Mouse (Mus musculus) layer of hippocampus, adult 11-12 months (tissue): ENCODE data around the gene Rbfox3.

Experiments
- DNase-seq: peaks from one replicate; pipeline ENCODE4 v3.0.0; 2022; ENCODE audit warnings: low spot score

The Rbfox3 gene

GRCm38 (mm10) chr11:118667946-118668345 lies 243.5 kb downstream of the Rbfox3 start:
- no peak for DNase-seq

- no peak for DNase-seq
These were observed 245.2 kb downstream of the Rbfox3 start for GRCm38 (mm10) chr11:118666172-118666571.

GRCm38 (mm10) chr11:118663305-118663704 lies 248.1 kb downstream of the Rbfox3 start:
- no peak for DNase-seq

GRCm38 (mm10) chr11:118659305-118659704 lies 252.1 kb downstream of the Rbfox3 start:
- no peak for DNase-seq

GRCm38 (mm10) chr11:118655833-118656232 lies 255.6 kb downstream of the Rbfox3 start:
- DNase-seq: no peak

DNA sequence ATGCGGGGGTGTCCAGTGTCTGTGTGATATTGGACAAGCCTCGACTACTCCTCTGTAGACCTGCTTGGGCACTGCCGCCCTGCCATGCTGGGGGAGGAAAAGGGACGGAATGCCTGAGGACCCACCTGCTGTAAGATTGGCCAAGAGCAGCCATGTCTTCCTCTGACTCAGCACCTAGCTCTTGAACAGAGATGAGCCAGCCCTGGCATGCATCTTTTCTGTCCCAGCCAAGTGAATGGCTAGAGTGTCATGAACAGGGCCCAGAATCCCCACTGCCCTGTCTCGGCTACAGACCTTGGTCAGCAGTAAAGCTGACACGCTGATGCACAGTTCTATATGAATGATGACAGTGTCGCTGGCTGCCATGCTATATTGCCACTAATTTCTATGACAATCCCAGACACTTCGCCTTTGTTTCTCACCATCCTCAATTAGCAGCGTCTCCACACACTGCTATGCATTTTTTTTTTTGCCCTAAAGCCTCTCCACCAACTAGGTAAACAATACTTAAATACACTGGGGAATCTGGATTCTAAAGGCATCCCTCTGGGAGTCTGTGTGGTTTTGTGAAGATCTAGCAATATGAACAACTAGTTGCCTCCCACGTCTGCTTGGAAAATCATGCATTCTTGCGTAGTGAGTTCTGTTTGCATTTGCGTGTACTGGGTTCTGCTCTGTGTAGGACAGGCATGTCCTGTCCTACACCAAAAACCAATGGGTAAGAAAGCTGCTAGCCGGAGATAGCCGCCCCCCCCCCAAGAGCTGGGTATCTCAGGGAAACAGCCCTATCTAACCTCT lies 257.7 kb downstream of the Rbfox3 start:
- no peak for DNase-seq

DNA sequence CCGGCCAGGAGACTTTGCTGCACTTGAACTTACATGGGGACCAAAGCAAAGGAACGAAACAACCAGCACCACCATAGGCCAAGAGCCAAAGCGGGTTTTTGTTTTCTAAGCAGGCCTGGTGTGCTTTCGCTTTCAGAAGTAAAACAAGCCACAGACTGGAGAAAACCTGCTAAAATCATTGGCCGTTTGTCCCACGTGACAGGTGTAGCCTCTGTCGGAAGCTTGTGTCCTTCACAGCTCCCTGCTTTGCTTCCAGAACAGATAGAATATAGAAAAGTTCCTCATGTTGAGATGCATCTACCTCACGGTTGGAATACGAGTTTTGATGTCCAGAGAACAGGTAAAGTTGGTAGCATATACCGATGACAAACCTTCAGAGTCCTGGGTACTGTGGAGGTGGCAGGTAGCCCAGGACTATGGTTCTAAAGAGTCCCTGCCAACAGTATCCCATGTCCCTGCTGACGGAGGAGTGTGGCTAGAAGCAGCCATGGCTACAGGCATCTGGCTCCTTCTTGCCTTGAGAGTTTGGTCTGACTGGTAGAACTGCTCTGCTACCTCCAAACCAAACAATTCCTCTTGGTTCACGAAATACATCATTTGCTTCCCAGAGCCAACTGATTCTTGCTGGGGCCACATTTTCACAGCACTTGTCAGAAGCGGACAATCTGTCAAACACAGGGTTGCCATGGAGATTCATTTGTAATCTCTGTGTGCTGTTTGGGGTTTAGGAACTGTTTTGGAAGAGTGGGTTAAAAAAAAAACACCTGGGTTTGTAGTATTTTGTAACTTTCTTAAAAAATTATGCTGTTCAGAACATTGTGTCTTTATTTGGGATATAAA lies 258.8 kb downstream of the Rbfox3 start:
- no peak for DNase-seq

DNA sequence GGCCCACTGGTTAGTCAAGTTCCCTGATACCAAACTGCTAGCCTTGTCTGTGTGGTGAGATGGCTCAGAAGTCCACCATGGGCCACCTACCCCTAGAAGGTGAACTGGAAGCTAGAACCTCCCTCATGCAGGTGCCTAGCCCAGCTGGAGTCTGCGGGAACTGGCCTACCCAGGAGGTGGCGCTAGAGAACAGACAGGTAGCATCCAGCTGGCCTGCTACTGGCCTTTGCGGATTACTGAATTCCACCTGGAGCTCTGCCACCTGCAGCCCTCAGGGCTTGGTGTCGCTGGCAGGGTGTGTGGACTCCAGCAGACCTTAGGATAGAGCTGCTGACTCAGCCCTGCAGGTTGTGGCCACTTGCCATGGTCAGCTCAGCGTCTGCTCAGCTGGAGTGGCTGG lies 263.0 kb downstream of the Rbfox3 start:
- peak; percentile 40 for DNase-seq

DNA sequence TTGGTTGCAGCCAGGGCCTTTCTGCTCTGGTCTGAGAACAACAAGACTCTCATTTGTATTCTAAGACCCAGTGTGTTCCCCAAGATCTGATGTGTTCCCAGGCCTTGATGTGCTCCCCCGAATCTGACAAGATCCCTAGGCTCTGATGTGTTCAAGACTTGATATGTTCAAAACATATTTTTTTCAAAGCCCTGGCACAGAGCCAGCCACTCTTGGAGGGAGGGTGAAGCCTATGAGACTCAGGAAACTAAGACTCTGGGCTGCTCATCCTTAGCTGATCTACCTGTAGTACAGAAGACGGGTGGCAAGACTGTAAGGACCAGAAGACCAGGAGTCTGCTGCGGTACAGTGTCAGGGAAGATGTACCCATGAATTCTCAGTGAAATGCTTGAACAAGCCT lies 264.5 kb downstream of the Rbfox3 start:
- no peak for DNase-seq

GRCm38 (mm10) chr11:118645158-118645557 lies 266.2 kb downstream of the Rbfox3 start:
- DNase-seq: no peak

- DNase-seq: no peak
These were observed 270.7 kb downstream of the Rbfox3 start for GRCm38 (mm10) chr11:118640706-118641105.

DNA sequence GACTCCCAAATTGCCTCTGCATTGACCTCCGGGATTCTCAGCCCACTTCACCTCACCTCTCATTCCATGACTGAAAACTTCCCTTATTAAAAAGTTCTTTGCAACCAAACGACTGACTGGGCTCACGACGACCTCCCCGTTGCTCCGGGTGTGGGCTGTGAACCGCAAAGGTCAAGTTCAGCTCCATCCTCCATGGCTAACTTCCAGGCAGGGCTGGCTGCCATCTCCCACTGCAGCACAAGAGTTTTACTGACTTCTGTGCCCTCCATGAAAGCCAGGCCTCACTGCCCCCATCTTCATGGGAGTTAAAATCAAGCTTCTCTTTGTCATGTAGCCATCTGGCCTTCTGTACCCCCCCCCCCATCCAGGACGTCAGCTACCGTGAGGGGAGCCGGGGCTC lies 273.7 kb downstream of the Rbfox3 start:
- DNase-seq: no peak

DNA sequence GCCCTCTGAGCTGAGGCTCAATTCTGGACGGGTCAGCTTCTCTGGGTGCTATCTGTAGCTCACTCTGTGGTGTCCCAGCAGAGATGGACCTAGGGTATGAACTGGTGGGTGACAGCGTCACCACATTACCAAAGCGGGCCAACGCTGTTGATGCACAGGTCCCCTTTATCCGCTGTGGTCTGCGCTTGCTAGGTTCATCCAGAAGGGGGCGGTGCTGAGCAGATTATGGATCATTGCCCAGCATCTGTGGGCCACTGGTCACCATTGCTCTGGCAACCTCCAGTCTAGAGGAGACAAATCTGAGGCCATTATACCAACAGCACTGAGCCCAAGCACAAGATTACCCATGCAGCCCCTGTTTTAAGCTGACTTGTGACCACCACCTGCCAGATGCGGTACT lies 276.8 kb downstream of the Rbfox3 start:
- DNase-seq: no peak

DNA sequence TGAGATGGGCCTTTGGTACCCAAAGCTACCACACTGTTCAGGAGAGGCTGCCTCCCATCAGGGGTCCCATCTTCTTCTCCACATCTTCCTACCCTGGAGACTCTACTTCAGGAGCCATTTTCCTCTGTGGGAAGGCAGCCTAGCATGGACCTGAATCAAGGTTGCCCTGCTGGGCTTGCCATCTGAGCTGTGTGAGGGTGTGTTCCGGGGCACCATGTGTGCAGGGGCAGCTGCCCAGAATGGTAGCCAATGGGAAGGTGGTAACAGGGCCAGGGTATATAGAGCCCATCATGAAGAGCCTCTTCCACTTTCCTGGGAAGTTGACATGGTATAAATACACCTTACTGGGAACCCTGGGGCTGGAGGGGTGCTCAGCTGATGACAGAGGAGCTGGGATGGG lies 281.7 kb downstream of the Rbfox3 start:
- no peak for DNase-seq

- no peak for DNase-seq
These were observed 283.9 kb downstream of the Rbfox3 start for GRCm38 (mm10) chr11:118627541-118627940.

DNA sequence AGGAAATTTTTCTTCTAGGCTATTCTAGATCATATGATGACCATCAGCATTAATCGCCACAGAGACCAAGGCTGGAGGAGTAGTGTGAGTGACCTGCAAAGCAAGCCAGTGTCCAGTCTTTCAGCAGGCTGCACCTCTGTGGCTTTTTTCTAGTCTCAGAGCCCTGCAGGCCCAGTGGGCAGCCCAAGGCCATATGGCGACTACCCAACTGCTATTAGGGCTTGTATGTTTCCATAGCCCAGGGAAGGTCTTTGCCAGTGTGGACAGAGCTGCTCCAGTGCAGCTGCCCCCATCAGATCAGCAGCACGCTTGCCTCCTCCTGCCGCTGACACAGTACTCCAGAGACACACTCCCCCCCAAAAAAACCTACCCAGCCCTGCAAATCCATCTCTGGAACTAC lies 290.5 kb downstream of the Rbfox3 start:
- no peak for DNase-seq

GRCm38 (mm10) chr11:118614126-118614525 lies 297.3 kb downstream of the Rbfox3 start:
- DNase-seq: no peak

DNA sequence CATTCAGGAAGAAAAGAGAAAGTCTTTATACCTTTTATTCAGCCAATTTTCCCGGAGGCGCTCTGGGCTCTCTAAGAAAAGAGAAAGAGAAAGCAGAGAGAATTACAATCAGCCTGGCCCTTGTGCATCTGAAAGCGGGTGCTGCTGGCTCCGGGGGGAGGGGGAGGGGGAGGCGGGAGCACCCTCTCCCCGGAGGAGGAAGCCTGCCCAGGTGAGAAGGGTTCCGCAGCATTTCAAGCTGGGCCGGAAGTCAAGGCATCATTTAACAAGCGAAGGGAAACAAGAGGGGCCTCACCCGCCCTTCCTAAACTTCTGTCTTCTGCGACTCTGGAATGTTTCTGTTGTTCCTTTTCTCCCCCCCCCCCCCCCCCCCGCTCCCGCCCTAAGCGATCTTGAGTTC lies 301.3 kb downstream of the Rbfox3 start:
- no peak for DNase-seq

- DNase-seq: no peak
These were observed 302.0 kb downstream of the Rbfox3 start for GRCm38 (mm10) chr11:118609236-118610000.

GRCm38 (mm10) chr11:118607927-118608326 lies 303.5 kb downstream of the Rbfox3 start:
- no peak for DNase-seq

DNA sequence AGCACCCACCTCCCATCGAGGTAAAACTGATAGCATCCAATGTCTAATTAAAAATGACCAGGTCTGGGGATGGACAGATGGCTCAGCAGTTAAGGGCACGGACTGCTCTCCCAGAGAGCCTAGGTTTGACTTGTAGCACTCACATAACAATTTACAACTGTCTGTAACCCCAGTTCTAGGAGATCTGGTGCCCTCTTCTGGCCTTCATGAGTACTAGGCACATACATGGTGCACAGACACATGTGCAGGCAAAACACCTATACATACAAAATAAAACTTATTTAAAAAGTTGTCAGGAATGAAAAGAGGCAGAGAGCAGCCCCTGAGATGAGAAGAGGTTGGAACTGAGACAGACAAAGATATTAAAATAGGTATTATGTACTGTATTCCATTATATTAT lies 305.8 kb downstream of the Rbfox3 start:
- no peak for DNase-seq

GRCm38 (mm10) chr11:118604206-118604605 lies 307.2 kb downstream of the Rbfox3 start:
- no peak for DNase-seq

GRCm38 (mm10) chr11:118603126-118603525 lies 308.3 kb downstream of the Rbfox3 start:
- DNase-seq: no peak
